In genomic region chr11:69111051-69111810, GRCm38 (mm10) we compare ENCODE assay signal across 8 mouse cellular contexts. TPM values are rescaled to one million over a fixed set of nuclear protein-coding genes. Genes with fewer than 3 reads are reported as not detected.
DNase-seq lines count a peak whose midpoint lies in the region; ATAC-seq and TF ChIP-seq lines count a peak whose summit lies in the region.

No protein-coding gene starts in this region.

- H3K36me3 ChIP-seq in heart, embryonic 13.5 days, result peaks cover 36% of the 10 kb centered on the region
- H3K36me3 ChIP-seq in hindbrain, embryonic 15.5 days, result peaks cover 30% of the 10 kb centered on the region
- peaks cover 29% of the 10 kb centered on the region for H3K36me3 ChIP-seq in midbrain, postnatal 0 days (ENCODE audit: insufficient read depth, low read length)

- H3K27ac ChIP-seq in heart, embryonic 13.5 days (replicated peaks), result peak overlapping the region; percentile 74
- H3K27ac ChIP-seq in hindbrain, embryonic 15.5 days (replicated peaks), result no peak overlapping the region; the same call in 1 of the 2 replicates
- no peak overlapping the region for H3K27ac ChIP-seq in midbrain, postnatal 0 days (ENCODE audit: low read depth, low read length)

- WGBS in heart, embryonic 13.5 days, result 4% methylated on average over 21 of the region's 21 CpGs
- 8% methylated on average over 21 of the region's 21 CpGs for WGBS in hindbrain, embryonic 15.5 days
- WGBS in midbrain, postnatal 0 days, result 6% methylated on average over 21 of the region's 21 CpGs

- no peak for DNase-seq in heart, postnatal 25 days (ENCODE audit: low spot score)
- DNase-seq in embryo, embryonic 10.5 days (ENCODE audit: low spot score), result peak; percentile 50
- no peak for DNase-seq in midbrain, postnatal 0 days (ENCODE audit: low spot score)
- no peak for DNase-seq in adrenal gland, postnatal 10 days
- DNase-seq in right cerebral cortex, postnatal 14 days, result no peak
- no peak for DNase-seq in left cerebral cortex, postnatal 14 days (ENCODE audit: low spot score in 2 of 2)

- no peaks in the 10 kb centered on the region for H3K9me3 ChIP-seq in heart, embryonic 13.5 days
- no peaks in the 10 kb centered on the region for H3K9me3 ChIP-seq in hindbrain, embryonic 15.5 days
- no peaks in the 10 kb centered on the region for H3K9me3 ChIP-seq in midbrain, postnatal 0 days (ENCODE audit: low read length)

- H3K4me2 ChIP-seq in heart, embryonic 13.5 days, result peak overlapping the region; percentile 73
- peak overlapping the region; percentile 61 for H3K4me2 ChIP-seq in hindbrain, embryonic 15.5 days
- H3K4me2 ChIP-seq in midbrain, postnatal 0 days (ENCODE audit: low read depth, low read length, poor library complexity, severe bottlenecking), result peak overlapping the region; percentile 47

- TF ChIP-seq CTCF in midbrain, postnatal 0 days (IDR thresholded peaks at IDR 0.05), result no peak

- H3K4me1 ChIP-seq in heart, embryonic 13.5 days, result peaks cover 22% of the 10 kb centered on the region
- peaks cover 11% of the 10 kb centered on the region; the same call in 1 of the 2 replicates for H3K4me1 ChIP-seq in hindbrain, embryonic 15.5 days (replicated peaks)
- H3K4me1 ChIP-seq in midbrain, postnatal 0 days (ENCODE audit: insufficient read depth, low read length), result no peaks in the 10 kb centered on the region; the same call in 1 of the 2 replicates

- peak overlapping the region; percentile 65 for H3K4me3 ChIP-seq in heart, embryonic 13.5 days
- peak overlapping the region; percentile 42 for H3K4me3 ChIP-seq in hindbrain, embryonic 15.5 days
- peak overlapping the region; percentile 42 for H3K4me3 ChIP-seq in midbrain, postnatal 0 days (ENCODE audit: low read depth, low read length)

- H3K27me3 ChIP-seq in heart, embryonic 13.5 days (replicated peaks), result no peaks in the 10 kb centered on the region; the same call in 1 of the 2 replicates
- peaks cover 10% of the 10 kb centered on the region for H3K27me3 ChIP-seq in hindbrain, embryonic 15.5 days
- no peaks in the 10 kb centered on the region for H3K27me3 ChIP-seq in midbrain, postnatal 0 days (ENCODE audit: insufficient read depth, low read length)

- H3K9ac ChIP-seq in heart, embryonic 13.5 days, result peak overlapping the region; percentile 79
- 0 out of 2 replicates have a peak overlapping the region, but pooled peaks have one; percentile 25 for H3K9ac ChIP-seq in hindbrain, embryonic 15.5 days
- peak overlapping the region; percentile 39; the same call in 1 of the 2 replicates for H3K9ac ChIP-seq in midbrain, postnatal 0 days (replicated peaks; ENCODE audit: low read length, poor library complexity, severe bottlenecking)

- ATAC-seq in heart, embryonic 13.5 days (ENCODE audit: extremely low read depth, insufficient number of reproducible peaks, low FRiP score, low TSS enrichment), result no peak
- ATAC-seq in hindbrain, embryonic 15.5 days (ENCODE audit: low FRiP score, low read depth), result 0 out of 2 replicates have a peak, but pooled peaks have one; percentile 16
- no peak for ATAC-seq in midbrain, postnatal 0 days (ENCODE audit: low FRiP score)

- intact Hi-C loops in heart, postnatal 25 days (cut with DNase I), result no loop called here
- intact Hi-C loops in left cerebral cortex, postnatal 14 days (cut with DNase I), result no loop called here

RNA-seq across cellular contexts. Expression of gene Hes7, which starts 9.0 kb away (rescaled TPM):
- polyA plus RNA-seq in heart, embryonic 13.5 days (2015; fragmentation: Nextera tagmentation; extraction: Ambion mirVana), result 0.47 and 0.67 TPM in 2 replicates
- total RNA-seq in heart, postnatal 25 days (2021), result under 1 TPM in 1 of 2 experiments, not detected in 1; 0.14 TPM
- 0.87 and 0.98 TPM in 2 replicates for polyA plus RNA-seq in hindbrain, embryonic 15.5 days (2015; fragmentation: Nextera tagmentation; extraction: Ambion mirVana)
- 1.2 and 2.1 TPM in 2 replicates for total RNA-seq in midbrain, postnatal 0 days (2014; rRNA removed)
- 1.7 and 2.0 TPM in 2 replicates for polyA plus RNA-seq in midbrain, postnatal 0 days (2015; fragmentation: Nextera tagmentation; extraction: Ambion mirVana)
- total RNA-seq in adrenal gland, postnatal 10 days (2021), result under 1 TPM; 0.18 to 0.36 TPM
- under 1 TPM; 0.55 to 0.70 TPM for total RNA-seq in left cerebral cortex, postnatal 14 days (2021)

RNA-seq across cellular contexts. Expression of gene 9130213A22Rik, which starts 11.2 kb away (rescaled TPM):
- 0.41 and 0.60 TPM in 2 replicates for polyA plus RNA-seq in heart, embryonic 13.5 days (2015; fragmentation: Nextera tagmentation; extraction: Ambion mirVana)
- under 1 TPM in 1 of 2 experiments, not detected in 1; 0.21 TPM for total RNA-seq in heart, postnatal 25 days (2021)
- 0.40 and 0.42 TPM in 2 replicates for polyA plus RNA-seq in hindbrain, embryonic 15.5 days (2015; fragmentation: Nextera tagmentation; extraction: Ambion mirVana)
- total RNA-seq in midbrain, postnatal 0 days (2014; rRNA removed), result 1.0 and 1.6 TPM in 2 replicates
- 1.2 and 1.4 TPM in 2 replicates for polyA plus RNA-seq in midbrain, postnatal 0 days (2015; fragmentation: Nextera tagmentation; extraction: Ambion mirVana)
- under 1 TPM; 0.48 to 0.66 TPM for total RNA-seq in adrenal gland, postnatal 10 days (2021)
- under 1 TPM; 0.27 to 0.51 TPM for total RNA-seq in left cerebral cortex, postnatal 14 days (2021)

RNA-seq across cellular contexts. Expression of gene Aloxe3, which starts 14.5 kb away (rescaled TPM):
- 0.13 and 0.14 TPM in 2 replicates for polyA plus RNA-seq in heart, embryonic 13.5 days (2015; fragmentation: Nextera tagmentation; extraction: Ambion mirVana)
- not detected for total RNA-seq in heart, postnatal 25 days (2021)
- 4.7 and 6.5 TPM in 2 replicates for polyA plus RNA-seq in hindbrain, embryonic 15.5 days (2015; fragmentation: Nextera tagmentation; extraction: Ambion mirVana)
- 16.3 and 19.4 TPM in 2 replicates for total RNA-seq in midbrain, postnatal 0 days (2014; rRNA removed)
- polyA plus RNA-seq in midbrain, postnatal 0 days (2015; fragmentation: Nextera tagmentation; extraction: Ambion mirVana), result 17.8 and 21.4 TPM in 2 replicates
- total RNA-seq in adrenal gland, postnatal 10 days (2021), result under 1 TPM; 0.60 to 0.76 TPM
- total RNA-seq in left cerebral cortex, postnatal 14 days (2021), result 1 to 10 TPM; 3.7 to 5.7 TPM

RNA-seq across cellular contexts. Expression of gene Per1, which starts 16.2 kb away (rescaled TPM):
- 8.6 and 9.0 TPM in 2 replicates for polyA plus RNA-seq in heart, embryonic 13.5 days (2015; fragmentation: Nextera tagmentation; extraction: Ambion mirVana)
- total RNA-seq in heart, postnatal 25 days (2021), result 10 to 100 TPM; 32.3 to 61.0 TPM
- 10.0 and 10.1 TPM in 2 replicates for polyA plus RNA-seq in hindbrain, embryonic 15.5 days (2015; fragmentation: Nextera tagmentation; extraction: Ambion mirVana)
- 28.5 and 47.1 TPM in 2 replicates for total RNA-seq in midbrain, postnatal 0 days (2014; rRNA removed)
- 11.8 and 15.4 TPM in 2 replicates for polyA plus RNA-seq in midbrain, postnatal 0 days (2015; fragmentation: Nextera tagmentation; extraction: Ambion mirVana)
- total RNA-seq in adrenal gland, postnatal 10 days (2021), result 100 to 1,000 TPM in 1 of 2 experiments, 10 to 100 TPM in 1; 63.1 to 157 TPM
- 100 to 1,000 TPM in 1 of 2 experiments, 10 to 100 TPM in 1; 90.4 to 112 TPM for total RNA-seq in left cerebral cortex, postnatal 14 days (2021)

RNA-seq across cellular contexts. Expression of gene Vamp2, which starts 22.9 kb away (rescaled TPM):
- 79.5 and 82.1 TPM in 2 replicates for polyA plus RNA-seq in heart, embryonic 13.5 days (2015; fragmentation: Nextera tagmentation; extraction: Ambion mirVana)
- total RNA-seq in heart, postnatal 25 days (2021), result 10 to 100 TPM; 59.6 to 65.7 TPM
- 317 and 437 TPM in 2 replicates for polyA plus RNA-seq in hindbrain, embryonic 15.5 days (2015; fragmentation: Nextera tagmentation; extraction: Ambion mirVana)
- 144 and 157 TPM in 2 replicates for total RNA-seq in midbrain, postnatal 0 days (2014; rRNA removed)
- 591 and 600 TPM in 2 replicates for polyA plus RNA-seq in midbrain, postnatal 0 days (2015; fragmentation: Nextera tagmentation; extraction: Ambion mirVana)
- 100 to 1,000 TPM; 104 to 143 TPM for total RNA-seq in adrenal gland, postnatal 10 days (2021)
- 1,000 to 10,000 TPM; 1,220 to 1,271 TPM for total RNA-seq in left cerebral cortex, postnatal 14 days (2021)

Comparison
In these comparisons a context has a peak if more than half of its experiments do, and no peak if none do; other contexts are left out.
1. H3K9ac ChIP-seq: peak in every context shown above with its lines; median percentile 79 in heart, embryonic 13.5 days; 39 in midbrain, postnatal 0 days; 25 in hindbrain, embryonic 15.5 days.